Mouse (Mus musculus) retina, postnatal 7 days (tissue): ENCODE results near the gene Helz.

Experiments used
- DNase-seq: peaks from one replicate; pipeline ENCODE4 v3.0.0-alpha.2; 2012; ENCODE audit warnings: low read depth, low spot score

Helz gene

DNA sequence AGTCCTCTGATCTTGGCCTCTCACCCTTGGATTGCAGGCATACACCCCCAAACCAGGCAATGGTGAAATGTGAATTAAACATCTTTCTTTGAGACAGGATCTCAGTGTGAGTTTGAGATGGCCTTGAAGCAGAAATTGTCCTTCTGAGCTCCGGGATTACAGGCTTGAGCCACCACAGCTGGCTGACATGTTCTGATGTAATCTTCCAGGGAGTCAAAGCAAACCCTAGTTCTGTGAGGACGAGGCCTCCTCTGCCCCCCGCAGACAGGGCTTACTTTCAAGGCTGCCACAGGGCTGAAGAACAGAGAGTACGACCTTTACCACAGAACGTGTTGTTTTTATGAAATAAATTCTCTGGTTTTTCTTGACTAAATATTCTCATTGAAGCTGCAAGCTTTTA lies 126.3 kb downstream of the Helz start:
- DNase-seq = no peak

DNA sequence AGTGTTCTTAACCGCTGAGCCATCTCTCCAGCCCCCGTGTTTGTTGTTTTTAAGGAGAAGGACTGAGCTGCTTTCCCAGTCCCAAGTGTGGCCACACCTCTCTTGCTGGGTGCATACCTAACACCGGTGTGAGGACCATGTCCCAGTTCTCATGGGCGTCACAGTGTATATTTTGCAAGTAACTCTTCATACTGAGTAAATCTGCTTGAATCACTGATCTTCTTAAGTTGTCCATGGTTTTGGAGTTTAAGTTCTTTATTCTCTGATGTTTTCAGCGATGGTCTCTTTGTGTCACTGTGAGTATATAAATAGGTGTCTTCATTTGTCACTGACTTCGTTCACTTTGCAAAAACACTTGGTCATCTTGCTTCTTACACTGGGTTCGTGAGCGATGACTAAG lies 126.9 kb downstream of the Helz start:
- DNase-seq = no peak

DNA sequence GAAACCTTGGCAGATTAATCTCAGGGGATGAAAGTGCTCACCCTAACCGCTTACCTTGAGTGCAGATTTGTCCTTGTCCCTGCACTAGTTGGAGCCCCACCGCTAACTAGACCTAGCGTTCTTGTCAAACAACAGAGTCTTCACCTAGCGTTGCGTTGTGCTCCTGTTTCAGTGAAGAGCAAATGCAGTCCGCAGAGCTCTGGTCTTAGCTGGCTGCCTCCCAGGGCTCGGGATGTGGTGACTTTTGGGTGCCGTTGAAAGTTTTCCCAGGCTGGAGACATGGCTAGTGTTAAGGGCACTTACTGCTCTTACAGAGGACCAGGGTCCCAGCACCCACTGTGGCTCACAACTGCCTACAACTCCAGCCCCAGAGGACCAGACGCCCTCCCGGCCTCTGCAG lies 127.5 kb downstream of the Helz start:
- DNase-seq = no peak

DNA sequence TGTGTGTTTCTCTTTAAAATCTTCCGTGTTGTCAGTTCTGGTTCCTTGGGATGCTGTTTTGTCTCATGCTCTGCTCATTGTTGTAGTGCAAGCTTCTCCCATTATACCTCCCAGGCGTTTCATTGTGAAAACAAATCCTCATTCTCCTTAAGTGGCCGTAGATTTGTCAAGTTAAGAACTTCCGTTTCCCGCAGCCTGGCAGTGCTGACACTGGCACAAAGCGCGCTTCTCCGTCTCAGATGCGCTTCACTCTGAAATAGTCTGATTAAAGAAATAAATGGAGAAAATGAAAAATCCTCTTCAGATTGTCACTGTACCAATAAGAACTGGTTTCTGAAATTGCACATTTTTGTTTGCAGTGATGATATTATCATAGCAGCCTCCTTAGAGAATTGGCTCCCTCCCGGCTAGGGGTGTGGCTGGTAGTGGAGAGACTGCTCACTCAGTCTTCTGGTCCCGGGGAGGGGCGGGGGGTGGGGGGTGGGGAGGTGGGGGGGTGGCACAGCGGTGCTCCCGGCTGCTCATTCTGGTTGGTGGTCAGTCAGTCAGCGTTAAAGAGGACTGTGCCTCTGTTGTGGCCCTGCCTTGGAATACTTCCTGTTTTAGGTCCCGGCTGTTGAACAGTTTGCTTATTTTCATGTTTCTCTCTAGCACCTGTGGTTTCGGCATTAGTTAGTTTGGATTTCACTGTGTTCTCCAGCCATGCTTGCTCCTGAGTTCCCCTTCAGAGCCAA lies 128.6 kb downstream of the Helz start:
- DNase-seq = no peak

DNA sequence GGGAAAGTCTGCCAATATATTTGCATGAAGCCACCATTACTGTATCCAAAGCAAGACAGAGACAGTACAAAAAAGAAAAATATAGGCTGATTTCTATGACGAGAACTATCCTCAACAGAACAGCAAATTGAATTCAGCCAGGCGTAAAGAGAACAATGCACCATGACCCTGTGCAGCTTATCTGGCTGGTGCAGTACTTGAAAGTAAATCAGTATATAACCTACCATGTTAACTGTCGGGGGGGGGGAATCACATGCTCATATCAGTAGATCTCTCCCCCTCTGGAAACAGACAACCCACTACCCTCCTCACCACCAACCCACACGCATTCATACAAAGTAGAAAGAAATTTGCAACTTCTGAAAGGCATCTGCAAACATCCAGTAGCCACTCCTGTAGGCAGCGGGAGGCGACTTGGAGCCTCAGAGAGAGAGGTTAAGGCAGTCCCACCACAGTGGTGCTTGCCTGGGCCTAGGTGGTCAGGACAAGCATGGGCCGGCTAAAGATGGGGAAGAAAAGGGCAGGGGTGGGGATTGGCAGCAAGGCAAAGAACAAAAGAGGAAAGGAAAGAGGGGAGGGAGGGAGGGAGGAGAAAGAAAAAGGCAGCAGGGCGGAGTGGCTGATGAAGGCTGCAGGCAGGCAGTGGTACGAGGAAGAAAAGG lies 135.1 kb downstream of the Helz start:
- DNase-seq = no peak

DNA sequence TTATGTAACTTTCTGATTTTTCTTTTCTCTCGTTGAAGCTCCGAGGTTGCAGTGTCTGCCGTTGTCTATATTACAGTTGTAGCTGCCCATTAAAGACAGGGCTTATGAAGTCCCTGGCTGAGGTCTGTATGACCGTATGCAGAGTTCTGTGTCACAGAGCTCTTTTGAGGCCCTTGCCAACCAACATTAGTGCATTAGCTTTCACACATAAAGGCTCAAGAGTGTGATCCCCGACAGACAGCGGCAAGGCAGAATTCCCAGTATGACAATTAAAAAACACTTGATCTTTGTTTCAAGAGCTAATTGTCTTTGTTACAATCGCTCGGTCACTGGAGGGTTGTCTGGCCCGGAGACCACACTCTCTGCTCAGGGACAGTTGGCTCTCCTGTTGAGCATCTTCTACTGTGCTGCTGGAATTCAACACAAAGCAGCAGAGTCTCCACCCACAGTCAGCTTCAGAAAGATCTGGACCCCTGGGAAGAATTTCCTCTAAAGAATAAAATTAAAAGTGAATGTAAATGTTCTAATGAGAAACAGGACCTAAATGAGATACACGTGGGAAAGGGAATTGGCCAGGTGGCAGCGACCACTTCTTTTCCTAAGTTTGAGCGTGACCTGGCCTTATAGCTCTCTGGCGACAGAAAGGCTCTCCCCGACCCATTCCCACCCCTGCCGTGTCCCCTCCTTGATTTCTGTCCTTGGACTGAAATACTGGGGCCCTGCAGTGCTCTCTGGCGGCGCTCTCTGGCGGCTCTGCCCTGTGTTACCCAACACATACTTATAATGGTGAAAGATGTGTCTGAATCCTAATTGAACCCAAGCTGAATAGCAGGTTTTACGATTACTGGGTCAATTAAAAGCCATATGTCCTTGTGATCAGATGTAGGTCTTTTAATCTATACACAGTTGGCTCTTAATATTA lies 136.1 kb downstream of the Helz start:
- DNase-seq = no peak

DNA sequence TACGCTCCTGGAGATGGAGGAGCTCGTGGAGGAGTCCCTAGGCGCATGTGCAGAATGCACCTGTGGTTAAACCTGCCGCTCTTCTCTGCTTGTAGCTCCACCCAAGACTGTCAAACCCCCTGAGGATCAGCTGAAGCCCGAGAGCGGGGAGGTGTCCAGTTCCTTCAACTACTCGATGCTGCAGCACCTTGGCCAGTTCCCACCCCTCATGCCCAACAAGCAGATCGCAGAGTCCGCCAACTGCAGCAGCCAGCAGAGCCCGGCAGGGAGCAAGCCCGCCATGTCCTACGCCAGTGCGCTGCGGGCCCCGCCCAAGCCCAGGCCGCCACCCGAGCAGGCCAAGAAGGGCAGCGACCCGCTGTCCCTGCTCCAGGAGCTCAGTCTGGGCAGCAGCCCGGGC lies 138.6 kb downstream of the Helz start:
- DNase-seq = no peak

DNA sequence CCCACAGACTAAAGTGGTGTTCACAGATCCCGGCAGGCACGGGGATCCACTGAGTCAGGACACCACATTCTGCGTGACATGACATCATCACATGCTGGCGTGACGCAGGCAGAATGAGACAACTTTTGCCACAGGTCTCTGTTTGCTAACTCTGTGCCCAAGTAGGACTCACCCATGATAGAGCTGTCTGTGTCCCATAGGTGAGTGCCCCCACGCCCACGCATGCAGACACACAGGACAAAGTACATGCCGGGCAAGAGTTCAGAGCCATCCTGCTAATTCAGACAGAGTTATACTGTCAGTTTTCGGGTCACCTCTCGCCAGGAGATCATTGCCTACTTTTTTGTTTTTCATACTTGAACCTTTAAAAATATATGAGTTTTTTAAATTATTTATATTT lies 140.8 kb downstream of the Helz start:
- no peak for DNase-seq

DNA sequence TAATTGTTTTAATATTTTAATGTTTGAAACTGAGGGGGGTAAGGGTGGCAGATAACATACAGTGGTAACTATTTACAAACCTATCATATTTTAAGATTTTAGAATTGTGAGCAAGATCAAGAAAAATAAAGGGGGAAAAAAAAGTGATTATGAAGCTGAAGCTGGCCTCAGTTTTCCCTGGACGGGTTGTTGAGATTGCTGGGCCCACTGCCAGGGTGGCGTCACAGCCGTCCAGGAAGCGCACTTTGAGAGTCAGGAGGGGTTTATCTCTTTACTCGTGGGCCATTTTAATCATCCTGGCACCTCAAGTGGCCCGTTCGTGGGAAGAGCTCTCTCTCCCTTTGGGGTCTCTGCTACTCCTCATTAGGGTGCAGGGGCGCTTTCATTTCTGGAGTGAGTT lies 143.8 kb downstream of the Helz start:
- DNase-seq = no peak

DNA sequence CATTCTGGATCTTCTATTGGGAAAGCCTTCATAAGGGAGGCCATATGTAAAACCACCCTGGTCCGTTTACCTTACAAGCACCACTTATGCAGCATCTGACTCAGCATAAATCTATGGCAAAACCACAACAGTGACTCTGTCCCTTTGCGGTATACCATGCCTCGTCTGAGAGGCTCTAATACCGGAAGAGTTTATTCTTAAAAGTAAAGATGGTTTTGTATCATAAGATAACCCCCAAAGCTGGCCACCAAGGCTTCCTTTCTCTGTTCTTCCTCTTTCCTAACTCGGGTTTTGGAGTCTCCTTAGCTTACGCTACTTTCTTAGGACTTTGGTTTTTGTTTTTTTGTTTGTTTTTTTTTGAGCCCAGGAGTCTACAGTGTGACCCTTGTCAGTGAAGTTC lies 145.6 kb downstream of the Helz start:
- no peak for DNase-seq

DNA sequence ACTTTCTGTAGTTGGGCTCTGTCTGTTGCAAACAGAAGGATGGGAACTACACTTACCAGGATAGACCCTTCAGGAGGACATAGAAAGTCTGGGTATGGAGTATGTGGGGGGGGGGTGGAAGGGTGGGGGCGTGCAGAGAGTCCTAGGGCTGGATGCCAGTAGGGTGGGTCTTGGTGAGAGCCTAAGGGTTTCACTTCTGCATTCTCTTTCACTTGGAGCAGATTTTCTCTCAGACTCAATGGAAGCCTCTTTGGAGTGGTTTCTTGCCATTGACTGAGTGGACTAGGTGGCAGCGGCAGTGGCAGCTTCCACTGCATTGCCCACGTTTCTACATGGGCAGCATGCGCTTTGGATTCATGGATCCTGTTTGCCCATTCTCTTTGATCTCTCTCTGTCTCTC lies 152.2 kb downstream of the Helz start:
- no peak for DNase-seq

DNA sequence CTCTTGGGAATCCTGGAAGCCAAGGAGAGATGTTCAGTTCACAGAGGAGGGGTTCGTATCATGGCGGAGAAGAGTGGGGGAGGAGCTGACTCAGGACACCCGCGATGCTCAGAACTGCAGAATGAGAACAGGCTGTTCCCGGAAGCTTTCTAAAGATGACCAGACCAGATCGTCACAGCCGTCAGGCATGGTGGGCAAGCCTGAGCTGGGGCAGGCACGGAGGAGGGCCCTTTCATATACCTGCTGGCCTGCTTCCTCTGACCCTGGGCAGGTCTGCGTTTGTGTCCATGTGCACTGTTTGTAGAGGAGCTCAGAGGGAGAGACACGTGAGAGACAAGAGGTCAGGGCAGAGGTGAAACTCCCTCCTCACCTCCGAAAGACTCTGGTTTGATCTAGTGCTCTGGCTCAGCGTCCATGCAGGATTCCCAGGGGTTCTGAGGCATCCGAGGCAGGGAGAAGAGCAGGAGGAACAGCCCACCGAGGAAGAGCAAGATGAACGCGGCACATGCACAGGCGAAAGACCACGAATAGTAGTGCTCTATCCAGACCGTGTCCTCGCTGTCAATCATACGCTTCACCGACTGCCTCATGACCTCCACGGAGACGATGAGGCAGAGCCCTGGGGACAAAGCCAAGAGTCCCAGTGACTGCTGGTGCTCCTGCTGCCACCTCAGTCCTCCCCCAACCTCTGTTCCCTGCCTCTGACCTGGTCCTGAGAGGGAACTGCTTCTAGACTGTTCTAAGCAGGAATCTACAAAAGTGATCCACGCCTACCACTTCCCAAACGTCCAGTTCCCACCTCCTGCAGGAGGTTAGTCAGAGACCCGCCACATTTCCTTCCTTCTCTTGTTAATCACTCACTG lies 155.8 kb downstream of the Helz start:
- no peak for DNase-seq

DNA sequence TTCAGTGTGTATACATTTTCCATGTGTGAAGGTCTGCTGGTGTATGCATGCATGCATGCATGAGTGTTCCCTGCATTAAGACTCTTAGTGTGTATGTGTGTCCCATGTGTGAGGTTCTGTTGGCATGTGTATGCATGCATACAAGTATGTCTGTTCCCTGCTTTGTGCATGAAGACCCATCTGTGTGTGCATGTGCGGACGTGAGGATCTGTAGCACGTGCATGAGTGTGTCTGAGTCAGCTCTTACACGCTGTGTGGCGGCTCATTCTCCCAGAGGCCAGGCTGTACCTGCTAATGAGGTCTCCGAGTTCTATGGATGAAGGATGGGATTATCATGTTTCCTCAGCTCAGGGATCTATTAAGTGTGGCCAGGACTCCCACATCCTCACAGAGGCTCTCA lies 157.3 kb downstream of the Helz start:
- no peak for DNase-seq

DNA sequence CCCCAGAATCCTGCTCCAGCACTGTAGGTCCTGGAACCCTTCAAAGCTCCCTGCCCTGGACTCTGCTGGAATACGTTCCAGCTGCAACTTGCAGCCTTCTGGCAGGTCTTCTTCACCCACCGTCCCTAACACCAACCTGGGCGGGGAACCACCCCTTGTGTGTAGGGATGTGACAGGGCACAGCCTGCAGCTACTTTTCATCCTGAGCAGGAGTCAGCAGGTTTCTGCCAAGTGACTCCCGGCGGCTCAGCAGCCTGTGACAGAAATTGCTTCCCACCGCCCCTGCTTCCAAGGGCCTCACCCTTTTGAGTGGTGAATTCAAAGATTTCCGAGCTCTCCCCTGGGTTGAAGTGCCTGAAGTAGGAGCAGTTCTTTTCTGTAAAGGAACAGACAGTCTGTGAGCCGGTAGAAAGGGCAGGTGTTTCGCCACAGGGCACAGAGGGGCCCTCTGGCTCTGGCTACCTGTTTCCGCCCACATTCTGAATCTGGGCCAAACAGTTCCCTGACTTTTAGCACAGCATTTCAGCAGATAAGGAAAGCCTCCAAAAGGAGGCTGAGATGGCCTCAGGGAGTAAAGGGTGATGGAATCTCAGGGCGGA lies 157.8 kb downstream of the Helz start:
- DNase-seq = no peak

DNA sequence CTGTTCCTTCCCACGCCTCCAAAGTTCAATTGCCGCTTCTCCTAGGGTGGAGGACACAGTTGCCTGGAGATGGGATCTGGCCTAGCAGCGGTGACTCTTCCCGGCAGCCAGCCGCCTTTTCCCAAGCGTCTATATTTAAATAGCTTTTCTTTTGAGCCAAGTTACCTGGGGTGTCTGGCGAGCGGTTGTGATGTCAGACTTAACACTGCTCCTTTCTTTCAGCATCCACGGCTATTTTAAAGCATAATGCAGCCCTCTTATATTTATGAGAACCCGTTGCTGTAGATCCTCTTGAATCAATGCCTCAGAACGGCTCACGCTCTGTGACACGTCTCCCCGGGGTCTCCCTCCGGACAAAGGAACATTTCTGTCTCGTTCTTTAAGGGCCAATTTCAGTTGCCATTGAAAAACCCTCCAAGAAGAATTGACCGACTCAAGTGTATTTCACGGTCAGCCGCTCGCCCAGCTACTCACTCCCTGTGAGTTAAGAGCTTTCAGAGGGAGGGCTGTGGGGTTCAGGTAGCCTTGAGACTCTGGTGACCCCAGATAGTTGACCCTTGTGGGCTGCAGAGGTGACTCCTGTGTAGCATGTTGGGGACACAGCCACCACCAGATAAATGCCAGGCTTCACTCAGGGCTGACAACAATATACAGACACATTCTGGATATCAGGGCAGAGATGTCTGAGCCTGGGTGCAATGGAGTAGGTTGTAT lies 160.3 kb downstream of the Helz start:
- no peak for DNase-seq

DNA sequence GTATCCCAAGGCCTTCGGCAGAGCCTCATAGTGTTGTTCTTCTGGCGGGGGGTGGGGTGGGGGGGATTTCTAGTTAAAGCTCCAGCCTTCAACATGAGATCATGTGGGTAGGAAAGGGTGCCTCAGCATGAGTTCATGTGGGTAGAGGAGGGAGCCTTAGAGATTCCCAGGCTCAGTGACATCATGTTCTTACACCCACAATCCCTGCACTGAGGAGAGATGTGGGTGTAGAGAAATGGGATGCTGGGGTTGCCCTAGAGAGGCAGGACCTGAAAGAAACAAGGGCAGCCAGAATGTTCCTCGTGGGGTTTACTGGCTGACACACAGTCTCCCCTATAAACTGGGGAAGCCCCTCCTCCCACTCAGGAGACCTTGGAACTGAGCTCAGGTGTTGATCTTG lies 162.6 kb downstream of the Helz start:
- no peak for DNase-seq

DNA sequence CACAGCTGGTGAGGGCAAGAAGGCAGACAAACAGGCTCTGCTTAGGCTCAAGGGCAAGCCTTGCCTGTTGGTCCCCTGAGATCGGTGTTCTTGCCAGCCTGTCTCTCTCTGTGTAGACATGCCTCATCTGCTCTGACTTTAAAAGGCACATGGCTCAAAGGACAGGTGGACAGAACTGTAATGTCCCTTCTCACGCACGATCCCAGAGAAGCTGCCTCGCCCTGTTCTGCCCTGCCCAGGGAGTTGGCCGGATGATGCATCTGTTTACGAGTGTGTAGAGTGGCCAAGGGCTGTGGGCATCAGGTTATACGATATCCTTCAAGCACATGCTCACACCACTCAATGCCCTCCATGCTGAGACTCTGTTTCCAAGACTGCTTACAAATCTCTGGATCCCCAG lies 166.6 kb downstream of the Helz start:
- DNase-seq = no peak

DNA sequence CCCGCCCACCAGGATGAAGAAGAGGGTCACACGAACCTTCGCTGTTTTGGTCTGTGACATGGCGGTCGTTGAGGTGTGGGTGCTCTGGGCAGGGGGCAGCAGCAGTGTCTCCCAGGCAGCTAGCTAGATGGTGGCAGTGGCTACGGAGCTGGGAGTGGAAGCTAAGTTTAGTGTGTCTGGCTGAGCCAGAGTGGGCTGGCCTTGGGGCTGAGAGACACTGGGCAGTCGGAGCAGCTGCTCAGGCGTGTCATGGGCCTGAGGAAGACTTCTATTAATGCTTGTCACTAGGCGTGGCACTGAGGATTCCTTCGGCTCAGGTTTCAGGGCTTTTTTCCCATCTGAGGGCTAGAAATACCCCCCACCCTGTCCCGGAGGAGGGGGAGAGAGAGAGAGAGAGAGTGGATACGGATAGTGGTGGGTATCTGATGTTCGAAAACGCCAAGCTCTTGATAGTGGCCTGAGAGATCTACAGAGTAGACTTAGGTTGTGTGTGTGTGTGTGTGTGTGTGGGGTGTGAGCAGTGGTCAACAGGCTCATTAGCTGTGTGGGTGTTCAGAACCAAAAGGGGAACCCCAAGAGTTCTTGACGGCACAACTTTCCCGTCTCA lies 168.7 kb downstream of the Helz start, which contains the start of gene Cacng1:
Gene Cacng1 (minus strand): TSS at position 191 of the 607 bp plus-strand sequence.
- no peak for DNase-seq

DNA sequence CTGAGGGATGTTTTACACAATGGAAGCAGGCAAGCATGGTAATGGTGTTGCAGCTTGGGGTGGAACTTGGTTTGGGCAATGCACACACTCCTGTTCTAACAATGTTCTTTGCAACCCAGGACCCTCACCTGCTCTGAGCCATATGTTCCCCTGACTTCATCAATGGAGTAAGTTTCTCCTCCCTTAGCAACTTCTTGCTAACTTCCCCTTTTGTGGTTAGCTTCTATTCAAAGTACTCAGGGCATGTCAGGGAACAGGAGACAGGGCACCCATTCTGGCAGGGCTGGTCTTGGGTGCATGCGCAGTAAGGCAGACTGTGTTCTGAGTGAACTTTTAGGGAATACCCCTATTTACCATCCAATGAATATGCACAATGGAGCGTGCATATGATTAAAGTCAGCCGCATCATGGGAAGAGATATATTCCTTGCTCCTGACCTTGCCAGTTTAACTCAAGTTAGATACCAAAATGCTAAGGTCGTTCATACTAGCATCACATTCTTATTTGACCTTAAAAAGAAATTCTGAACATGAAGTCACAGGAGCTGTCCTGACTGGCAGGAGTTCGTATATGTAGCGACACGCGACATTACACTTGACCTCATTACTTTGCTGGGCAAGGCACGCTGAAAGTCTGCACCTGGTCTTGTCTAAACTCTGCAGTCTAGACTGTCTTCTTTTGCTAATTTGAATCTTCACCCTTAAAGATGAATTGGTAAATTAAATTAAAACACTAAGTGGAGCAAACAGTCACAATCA lies 172.7 kb downstream of the Helz start:
- DNase-seq = no peak
